Mouse (Mus musculus): Measurements from ENCODE around the gene Olfm3.

Olfm3 gene

DNA sequence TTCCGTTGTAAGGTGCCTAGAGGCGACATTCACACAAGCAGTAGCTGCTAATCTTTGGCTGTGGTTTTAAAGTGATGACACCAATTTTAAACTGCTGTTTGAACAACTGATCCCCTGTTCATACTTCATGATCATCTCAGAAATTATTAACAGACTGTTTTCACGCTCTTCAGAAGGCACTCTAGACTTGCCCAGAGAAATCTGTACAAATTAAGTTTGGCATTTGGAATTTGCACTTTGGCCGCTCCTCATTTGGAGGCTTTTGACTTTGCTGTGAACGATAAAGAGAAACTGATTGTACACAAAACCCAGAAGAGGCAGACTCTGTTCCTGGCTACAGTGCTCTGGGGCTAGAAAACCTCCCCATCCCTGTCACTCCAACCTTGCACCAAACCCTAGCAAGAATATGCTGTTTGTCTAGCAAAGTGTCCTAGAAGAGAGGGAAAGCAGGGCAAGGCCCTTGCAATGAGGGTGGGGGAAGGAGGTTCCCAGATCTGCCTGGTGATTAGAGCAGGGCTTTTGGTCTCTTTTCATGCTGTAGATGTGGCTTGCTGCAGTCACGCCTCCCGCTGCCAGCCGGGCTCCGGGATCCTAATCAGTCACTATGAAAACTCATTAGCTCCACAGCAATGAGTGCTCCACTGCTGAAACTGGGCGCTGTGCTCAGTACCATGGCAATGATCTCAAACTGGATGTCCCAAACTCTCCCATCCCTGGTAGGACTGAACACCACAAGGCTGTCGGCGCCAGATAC lies 176.7 kb downstream of the Olfm3 start:
- no peak for DNase-seq (ENCODE audit: low spot score)

DNA sequence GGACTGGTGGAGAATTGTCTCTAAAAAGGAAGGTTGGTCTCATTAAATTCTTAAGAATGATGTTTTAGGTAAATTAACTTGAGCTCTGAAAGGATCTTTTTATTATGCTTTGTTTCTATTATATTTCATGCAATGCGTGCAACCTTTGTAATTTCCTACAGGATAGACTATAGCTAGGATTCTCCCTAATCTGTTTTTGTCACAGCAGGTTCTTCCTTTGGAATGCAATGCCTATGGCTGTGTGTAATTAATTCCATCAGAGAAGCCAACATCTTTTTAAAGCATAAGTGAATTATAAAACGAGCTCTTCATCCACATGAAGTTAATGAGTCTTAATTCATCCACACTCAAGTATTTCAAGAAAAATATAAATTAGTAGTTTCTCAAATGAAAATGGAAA lies 177.5 kb downstream of the Olfm3 start:
- DNase-seq (ENCODE audit: low spot score): no peak

DNA sequence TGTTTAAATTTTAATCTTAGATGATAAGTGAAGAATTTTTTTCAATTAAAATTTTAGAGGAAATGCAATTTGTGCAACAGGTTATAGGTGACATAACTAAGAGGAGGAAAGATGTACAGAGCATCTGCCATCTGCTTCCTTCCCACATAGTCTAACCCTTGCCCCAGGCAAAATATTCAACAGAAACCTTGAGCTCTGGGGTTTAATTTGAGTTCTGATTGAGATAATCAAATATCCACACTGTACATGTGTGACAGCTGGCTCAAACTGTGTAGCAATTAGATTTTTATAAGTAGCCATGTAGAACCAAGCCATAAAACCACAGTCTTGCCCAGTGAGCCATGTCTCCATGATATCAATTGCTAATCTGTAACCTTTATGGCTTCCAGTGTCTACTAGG lies 179.1 kb downstream of the Olfm3 start:
- DNase-seq (ENCODE audit: low spot score): no peak

DNA sequence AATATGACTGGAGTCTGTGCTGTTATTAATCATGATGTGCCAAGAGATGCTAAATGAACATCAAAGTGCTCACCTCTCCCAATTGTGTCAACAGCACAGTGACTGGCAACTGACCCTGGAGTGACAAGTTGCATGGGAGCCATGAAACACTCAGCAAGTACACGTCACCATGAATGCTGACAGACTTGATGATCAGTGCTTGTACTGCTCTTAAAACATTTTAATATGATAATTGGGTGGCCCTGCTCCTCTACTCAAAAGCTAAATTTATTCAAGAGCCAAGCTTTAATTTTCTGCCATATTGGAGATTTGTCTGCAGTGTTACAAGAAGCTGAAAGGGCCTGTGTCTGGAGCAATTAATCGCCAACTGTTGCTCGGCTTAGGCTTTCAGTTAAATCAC lies 184.4 kb downstream of the Olfm3 start:
- DNase-seq (ENCODE audit: low spot score): no peak

DNA sequence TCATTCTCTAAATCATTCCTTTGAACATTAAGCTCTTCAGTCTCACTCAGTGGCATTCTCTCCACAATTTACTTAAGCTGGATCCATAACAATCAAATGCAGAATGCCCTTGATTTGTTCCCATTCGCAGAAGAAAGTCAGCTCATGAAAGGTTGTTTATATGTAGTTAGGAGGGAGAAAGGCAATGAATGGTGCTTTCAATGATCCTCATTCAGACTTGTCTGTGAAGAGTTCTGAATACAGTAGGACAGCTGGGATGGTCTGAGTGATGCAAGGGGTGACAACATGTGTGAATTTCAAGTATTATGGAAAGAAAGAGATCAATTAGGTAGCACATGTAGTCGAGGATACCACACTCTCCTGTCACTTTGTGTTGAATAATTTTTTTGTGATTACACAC lies 186.8 kb downstream of the Olfm3 start:
- DNase-seq (ENCODE audit: low spot score): no peak

DNA sequence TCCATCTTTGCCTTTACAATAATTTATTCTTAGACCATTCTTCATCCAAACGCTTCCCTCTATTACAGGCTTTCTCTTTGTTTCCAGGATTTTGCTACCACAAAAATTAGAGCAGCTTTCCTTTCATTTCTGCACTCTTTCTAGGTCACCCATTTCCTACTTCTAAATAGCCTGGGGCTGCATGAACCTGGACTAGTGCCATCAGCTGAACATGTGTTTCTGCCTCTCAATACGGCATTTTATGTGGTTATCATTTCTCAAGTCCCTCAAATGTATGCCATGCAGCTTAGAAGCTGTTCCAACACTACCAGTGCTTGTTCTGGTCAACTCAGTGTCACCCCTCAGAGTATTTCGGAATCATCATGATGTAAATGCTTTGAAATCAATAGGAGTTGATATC lies 191.6 kb downstream of the Olfm3 start:
- no peak for DNase-seq (ENCODE audit: low spot score)

DNA sequence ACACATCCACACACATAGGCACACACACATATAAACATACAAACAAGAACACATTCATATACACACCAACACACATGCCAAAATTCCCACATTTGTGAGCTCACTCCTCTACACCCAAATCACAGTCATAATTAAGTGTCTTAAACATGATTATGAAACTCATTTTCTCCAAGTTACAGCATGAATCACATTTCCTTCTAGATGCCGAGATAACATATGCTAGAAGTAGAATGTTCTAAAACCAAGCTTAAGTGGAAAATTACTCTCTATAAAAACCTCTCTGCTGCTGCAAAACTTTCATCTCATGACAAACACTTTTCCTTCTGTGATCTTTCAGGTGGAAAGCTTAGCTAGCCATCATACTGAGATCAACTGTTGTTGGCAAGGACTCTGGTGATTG lies 195.7 kb downstream of the Olfm3 start:
- DNase-seq (ENCODE audit: low spot score): no peak

DNA sequence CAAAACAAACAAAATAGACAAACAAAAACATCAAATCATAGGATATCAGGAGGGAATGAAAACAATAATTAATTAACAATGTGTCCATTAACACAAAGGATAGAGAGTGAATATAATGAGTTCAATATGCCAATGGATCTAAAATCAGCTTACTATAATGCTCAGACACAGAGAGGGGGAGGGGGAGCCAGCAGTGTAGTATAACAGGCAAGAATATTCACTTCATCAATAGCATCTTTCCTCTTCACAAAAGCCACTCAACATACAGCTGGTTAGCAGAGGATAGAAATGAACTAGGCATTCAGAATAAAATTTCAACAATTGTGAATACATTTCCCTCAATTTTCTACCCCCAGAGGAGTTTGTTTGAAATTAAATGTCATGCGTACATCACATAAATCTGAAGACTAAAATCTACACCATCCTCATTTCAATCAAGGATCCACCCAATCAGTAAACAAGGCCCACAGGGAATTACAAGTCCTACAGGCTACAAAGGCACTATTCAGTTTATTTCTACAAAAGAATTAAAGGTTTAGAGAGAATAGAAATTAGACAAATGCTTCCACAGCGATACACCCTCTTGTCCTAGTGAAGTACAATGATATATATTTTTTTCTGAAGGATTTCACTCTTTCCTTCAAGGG lies 200.4 kb downstream of the Olfm3 start:
- DNase-seq (ENCODE audit: low spot score): no peak

DNA sequence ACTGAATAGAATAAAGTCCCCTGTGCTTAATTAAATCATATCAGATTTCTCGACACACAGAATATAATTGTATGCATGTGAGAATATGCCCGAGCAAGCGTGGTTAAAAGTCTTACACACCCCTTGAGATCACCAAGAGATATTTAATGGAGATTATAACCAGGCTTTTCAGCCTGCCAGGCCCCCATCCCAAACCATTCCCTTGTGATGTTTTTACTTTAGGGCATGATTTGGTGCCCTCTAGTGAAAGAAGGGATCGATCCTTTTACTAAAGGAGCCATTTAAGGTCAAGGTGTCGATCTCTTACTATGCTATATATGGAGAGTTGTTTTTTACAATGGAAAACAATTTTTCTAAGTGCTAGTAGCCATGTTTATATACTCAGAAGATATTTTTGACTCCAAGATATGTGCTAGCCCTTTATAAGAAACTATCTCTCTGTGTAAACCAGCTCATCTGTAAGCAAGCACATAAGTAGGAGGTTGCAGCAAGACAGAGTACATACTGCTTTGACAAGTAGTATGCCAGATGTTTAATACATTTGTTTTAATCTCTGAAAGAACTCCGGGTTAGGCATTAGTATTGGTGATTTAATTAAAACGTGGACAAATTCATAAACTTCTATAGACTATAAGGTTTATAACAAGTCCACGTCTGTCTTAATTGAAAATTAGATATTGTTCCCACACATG lies 201.1 kb downstream of the Olfm3 start:
- DNase-seq (ENCODE audit: low spot score): no peak

DNA sequence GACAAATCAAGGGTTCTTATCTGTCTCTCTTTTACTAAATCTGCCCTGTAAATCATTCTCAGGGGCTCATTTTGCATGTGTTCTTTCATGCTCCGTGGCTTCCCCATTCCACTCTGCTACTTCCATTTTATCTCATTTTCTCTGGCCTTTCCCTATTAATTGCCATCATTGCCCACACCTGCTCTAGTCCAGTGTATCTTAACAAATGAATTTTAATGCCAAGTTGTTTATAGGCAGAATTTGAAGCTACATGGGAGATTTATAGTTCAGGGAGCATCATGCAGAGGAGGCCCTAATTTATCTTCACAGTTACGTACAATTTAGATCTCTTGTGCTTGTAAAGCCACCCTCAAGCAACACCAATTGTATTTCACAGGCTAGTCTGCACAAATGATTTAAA lies 241.8 kb downstream of the Olfm3 start:
- no peak for DNase-seq (ENCODE audit: low spot score)

DNA sequence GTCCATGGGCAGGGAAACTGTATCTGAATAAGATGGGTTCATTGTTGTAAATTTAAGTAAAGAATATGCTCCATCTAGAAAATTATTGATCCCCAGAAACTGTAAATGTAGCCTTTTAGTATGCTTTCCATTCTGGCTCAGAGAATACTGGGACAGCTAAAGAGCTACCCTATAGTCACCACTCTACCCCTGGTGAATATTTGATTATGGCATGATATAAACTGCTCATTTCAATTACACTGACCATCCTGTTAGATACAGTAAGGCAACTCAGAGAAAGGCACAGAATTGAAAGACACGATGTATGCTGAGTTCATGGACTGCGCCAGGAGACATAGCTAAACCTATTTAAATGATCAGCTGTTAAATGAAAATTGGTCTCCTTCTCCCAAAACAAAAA lies 242.4 kb downstream of the Olfm3 start:
- no peak for DNase-seq (ENCODE audit: low spot score)

DNA sequence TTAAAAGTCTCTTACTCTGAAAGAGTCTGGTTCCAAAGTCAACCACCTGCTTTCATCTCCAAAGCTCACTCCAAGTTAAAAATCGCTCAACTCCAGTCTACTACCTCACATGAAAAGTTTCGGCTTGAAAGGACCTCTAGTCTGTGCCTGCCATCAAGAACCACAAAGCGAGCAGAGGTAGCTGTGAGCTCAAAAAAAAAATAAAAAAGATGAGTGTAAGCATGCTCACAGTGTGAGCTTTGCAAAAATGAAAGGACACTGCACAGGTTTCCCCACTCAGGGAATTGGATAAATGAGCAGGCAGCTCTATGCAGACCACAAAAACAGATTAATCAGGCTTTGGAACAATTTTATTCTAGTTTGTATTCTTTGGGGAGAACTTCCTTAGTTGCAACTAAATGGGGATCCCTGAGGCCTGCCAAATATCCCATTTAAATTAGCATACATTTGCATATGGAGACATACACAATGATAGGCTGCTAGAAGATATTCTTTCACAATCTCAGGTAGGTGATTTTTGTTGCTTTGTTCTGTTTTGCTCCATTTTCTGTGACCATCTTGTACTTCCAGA lies 255.1 kb downstream of the Olfm3 start:
- DNase-seq (ENCODE audit: low spot score): no peak

DNA sequence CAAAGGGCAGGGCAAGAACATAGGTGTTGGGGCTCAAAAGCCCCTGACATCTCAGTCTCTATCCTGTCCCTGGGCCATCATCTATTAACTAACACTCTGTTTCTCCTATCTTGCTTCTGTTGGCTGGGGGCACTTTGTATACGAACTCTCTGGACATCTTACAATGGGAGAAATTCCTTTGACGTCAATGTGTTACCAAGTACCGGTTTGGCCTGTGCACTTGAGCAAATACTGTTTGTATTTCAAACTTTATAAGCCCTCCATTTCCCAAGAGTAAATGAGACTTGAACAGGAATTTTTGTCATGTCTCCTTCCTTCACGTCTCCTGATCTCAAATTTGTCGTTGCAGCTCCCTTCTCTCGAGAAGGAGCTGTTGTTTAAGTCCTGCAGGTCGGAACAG lies 270.7 kb downstream of the Olfm3 start:
- no peak for DNase-seq (ENCODE audit: low spot score)
